Mouse (Mus musculus) duodenum, adult 2 months (tissue): ENCODE measurements around the gene Gemin6. TPM values are rescaled to one million over a fixed set of nuclear protein-coding genes. Genes with fewer than 3 reads are reported as not detected.

Source experiments
- polyA plus RNA-seq: library from polyadenylated mRNA; depleted of rRNA; stranded (reverse); fragments of >200 nt; gene quantifications from 2 replicates; pipeline ENCODE4 v1.2.3, GENCODE M21; 2012; ENCODE audit warnings: low replicate concordance; rRNA removed

Gemin6 gene
- 0.51 and 0.55 TPM in 2 replicates for polyA plus RNA-seq

DNA sequence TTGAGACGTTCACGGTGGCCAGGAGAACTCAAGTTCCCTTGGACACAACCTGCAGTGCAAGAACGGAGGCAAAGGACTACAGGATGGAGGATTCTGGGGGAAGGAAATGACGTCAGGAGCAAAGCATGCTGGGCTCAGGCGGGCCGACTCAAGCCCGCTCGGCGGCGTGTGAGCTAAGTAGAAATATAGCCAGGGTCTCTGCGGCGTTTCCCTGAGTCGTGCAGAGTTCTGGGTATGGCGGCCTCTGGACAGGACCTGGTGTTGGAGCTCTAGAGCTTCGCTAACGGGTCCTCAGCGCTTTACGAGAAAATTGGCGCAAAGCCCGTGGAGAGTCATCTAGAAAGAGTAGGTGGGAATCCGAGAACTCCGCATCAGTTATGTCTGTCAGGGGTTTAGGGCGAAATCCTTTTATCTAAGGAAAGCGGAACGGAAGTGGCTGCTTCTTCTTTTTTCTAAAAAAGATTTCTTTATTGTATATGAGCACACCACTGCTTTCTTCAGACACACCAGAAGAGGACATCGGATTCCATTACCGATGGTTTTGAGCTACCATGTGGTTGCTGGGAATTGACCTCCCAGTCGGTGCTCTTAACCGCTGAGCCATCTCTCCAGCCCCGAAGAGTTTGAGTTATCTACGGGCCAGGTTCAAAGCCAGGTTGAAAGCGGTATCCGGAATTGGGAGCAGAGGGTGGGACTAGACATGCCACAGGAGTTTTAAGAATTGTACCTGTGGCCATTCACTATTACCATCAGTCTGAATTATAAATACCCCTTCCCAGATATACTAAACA lies at the start of gene Gemin6:
Gene Gemin6, plus strand, starts transcription at position 116 of the 791 bp plus-strand sequence.

DNA sequence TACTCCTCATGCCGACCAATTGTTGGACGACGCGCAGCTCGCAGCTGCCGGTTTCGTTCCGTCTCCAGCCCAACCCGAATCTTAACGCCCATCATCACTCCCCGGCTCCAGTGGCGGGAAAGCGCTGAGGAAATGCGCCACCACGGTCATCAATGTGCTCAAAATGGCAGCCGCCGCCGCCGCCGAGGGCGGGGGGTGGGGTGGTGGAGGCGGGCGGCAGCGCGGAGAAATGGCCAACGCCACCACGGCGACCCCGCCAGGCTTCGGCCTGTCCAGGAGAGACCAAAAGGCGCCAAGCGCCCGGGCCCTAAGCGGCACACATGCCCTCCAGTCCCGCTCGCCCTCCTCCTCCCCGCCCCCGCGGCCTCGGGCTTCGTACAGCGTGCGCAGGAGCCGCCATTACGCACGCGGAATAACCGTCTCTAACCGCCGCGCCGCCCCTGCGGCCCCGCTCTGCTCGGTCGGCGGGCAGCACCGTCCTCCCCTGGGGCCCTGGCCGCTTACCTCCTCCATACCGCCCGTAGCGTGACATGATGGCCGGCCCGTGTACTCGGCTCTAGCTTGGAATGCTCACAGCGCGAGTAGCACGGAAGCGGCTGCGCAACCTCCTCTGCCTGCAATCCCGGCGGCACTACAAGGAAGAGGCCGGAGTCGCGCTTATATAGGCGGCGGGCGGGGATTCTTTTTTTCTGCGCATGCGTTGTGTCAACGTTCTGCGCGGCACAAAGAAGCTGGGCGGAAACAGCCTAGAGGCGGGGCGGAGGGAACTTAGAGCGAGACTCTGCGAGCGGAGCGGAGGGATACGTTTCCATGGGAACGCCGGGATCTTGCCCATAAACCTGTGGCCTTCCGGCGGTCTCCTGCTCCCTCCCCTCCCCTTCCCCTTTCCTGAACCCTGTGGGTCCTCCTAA lies 17.3 kb upstream of the Gemin6 start, which contains the start of the genes Srsf7 and Ttc39d:
Gene Srsf7, minus strand, starts transcription at position 637 of the 911 bp plus-strand sequence.
Gene Ttc39d, plus strand, starts transcription at position 790 of the 911 bp plus-strand sequence.

Other genes with a start within 250 kb of the Gemin6 start
- 6.3 and 8.7 TPM in 2 replicates for gene Hnrnpll, start 162.1 kb upstream of the Gemin6 start, polyA plus RNA-seq
- gene Galm, start 97.0 kb upstream of the Gemin6 start, polyA plus RNA-seq, result 43.3 and 63.9 TPM in 2 replicates
- 7.6 and 9.9 TPM in 2 replicates for gene Srsf7, start 17.1 kb upstream of the Gemin6 start, polyA plus RNA-seq
- gene Ttc39d, start 17.0 kb upstream of the Gemin6 start, polyA plus RNA-seq, result not detected in 2 replicates
- gene Morn2, start 65.8 kb downstream of the Gemin6 start, polyA plus RNA-seq, result 1.3 TPM in 2 replicates
- gene Dhx57, start 66.0 kb downstream of the Gemin6 start, polyA plus RNA-seq, result 3.2 and 3.4 TPM in 2 replicates
- 0.11 and 0.15 TPM in 2 replicates for gene Arhgef33, start 83.0 kb downstream of the Gemin6 start, polyA plus RNA-seq
- gene Gm10190, start 149.1 kb downstream of the Gemin6 start, polyA plus RNA-seq, result not detected in 2 replicates